Mouse (Mus musculus) heart, adult 2 months (tissue): ENCODE measurements around the gene Rb1.

Source experiments
- CTCF ChIP-seq: fragments of 200-600 bp; IDR thresholded peaks from 2 replicates; pipeline ENCODE4 v1.8.1; 2022; ENCODE audit warnings: antibody characterized with exemption, mild to moderate bottlenecking, moderate library complexity
- POLR2A ChIP-seq: fragments of 200-500 bp; IDR thresholded peaks from 2 replicates; pipeline ENCODE4 v1.6.1; 2011; ENCODE audit warnings: mild to moderate bottlenecking, low read depth, low read length, control low read depth; ENCODE audit not compliant: insufficient read depth

DNA sequence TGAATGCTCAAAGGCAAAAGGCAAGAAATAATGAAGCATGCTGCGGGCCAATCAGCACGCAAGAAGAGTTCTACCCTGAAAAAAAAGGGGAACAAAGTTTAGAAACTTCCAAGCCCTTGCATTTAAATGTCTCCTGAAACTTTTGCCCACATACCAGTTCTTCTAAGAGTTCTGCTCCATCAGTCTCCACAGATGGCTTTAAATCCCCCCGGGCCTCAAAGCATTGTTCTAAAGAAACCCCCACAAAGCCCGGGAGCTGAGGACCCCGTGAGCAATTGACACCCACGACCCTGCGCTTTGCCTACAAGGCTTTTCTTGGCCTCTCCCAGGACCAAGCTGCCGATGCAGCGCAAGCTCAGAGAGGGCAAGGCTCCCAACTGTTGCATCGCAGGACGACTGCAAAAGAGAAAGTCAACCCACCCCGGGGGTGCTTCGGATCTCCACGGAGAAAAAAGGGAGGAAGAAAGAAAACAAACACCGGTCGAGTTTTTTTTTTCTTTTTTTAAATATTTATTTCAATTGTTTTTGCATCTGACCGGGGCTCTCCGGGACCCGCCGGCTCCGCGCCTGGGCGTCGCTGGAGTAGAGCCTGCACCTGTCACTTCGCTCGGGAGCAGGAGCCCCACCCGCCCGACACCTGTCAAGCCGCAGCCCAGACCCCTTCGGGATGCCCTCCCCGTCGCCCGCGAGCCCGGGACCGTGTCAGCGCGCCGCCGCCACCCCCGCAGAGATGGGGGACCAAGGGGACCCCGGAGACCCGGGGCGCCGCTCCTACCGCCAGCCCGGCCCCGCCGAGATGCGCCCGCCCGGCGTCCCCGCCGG is 777 bp downstream of the Rb1 start:
- TF ChIP-seq CTCF (no peak), POLR2A (no peak)
